Mouse (Mus musculus): ENCODE data around the gene Tekt2.

DNA sequence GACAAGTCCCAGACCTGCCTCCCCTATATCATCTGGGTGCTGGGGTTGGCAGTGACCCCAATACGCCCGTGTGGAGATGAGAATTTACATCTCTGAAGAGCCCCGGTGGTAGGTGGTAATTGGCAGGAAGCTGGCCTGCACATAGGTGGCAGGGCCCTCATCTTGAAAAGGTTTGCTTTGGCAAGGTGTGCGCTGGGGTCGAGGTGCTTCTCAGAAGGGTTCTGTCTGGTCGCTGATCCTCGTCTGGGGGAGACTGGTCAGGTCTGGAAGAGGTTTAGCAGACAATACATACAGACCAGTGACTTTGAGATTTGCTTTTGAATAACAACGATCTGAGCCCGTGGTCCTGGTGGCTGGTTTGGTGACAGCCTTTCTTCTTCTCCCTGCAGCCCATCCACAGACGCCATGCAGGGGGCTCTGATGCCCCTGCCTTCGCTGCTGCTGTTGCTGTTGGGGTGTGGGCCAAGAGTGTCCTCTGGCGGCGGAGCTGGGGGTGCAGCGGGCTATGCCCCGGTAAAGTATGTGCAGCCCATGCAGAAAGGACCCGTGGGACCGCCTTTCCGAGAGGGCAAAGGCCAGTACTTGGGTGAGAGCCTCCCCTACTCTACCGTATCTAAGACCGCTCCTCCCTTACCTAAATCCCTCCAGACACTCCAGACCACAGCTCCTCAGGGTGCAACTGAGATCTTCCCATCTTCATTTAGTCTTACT lies 16.1 kb downstream of the Tekt2 start:
- peak; percentile 45; the same call in 1 of the 2 replicates for TF ChIP-seq CTCF (IDR thresholded peaks at IDR 0.05)
- no peak for TF ChIP-seq EP300 (IDR thresholded peaks at IDR 0.05)
